Mouse (Mus musculus): ENCODE data around the gene Nphp1. TPM values are rescaled to one million over a fixed set of nuclear protein-coding genes. Genes with fewer than 3 reads are reported as not detected.

Nphp1 gene
- polyA plus RNA-seq, 1 experiment, result 1.1 TPM

GRCm38 (mm10) chr2:127718839-127719468, 69.7 kb downstream of the Nphp1 start:
- TF ChIP-seq CTCF (IDR thresholded peaks at IDR 0.05; ENCODE audit: extremely low read depth, insufficient read length, insufficient replicate concordance, low read depth, low read length) (no peak), POLR2A (IDR thresholded peaks at IDR 0.05; ENCODE audit: low read depth, low read length) (no peak)
- no peak overlapping the region for H3K4me3 ChIP-seq (ENCODE audit: low read depth, low read length)
- peaks cover 31% of the 10 kb centered on the region for H3K4me1 ChIP-seq (ENCODE audit: control insufficient read depth, insufficient read depth, insufficient read length, low read length)
- no peaks in the 10 kb centered on the region for H3K27me3 ChIP-seq (ENCODE audit: control insufficient read depth, insufficient read depth, low read length)
- 40% methylated on average over 8 of the region's 8 CpGs for WGBS
- no peak overlapping the region for H3K27ac ChIP-seq (ENCODE audit: insufficient read depth, low read depth, low read length)
- H3K36me3 ChIP-seq (ENCODE audit: control insufficient read depth, insufficient read depth, low read length), result peaks cover 15% of the 10 kb centered on the region

GRCm38 (mm10) chr2:127714726-127715125, 74.0 kb downstream of the Nphp1 start:
- TF ChIP-seq CTCF (IDR thresholded peaks at IDR 0.05; ENCODE audit: extremely low read depth, insufficient read length, insufficient replicate concordance, low read depth, low read length) (no peak), POLR2A (IDR thresholded peaks at IDR 0.05; ENCODE audit: low read depth, low read length) (no peak)
- WGBS, result 67% methylated on average over 3 of the region's 3 CpGs
- H3K4me3 ChIP-seq (ENCODE audit: low read depth, low read length), result no peak overlapping the region
- no peak overlapping the region for H3K27ac ChIP-seq (ENCODE audit: insufficient read depth, low read depth, low read length)
- peaks cover 7% of the 10 kb centered on the region; the same call in 1 of the 2 replicates for H3K4me1 ChIP-seq (ENCODE audit: control insufficient read depth, insufficient read depth, insufficient read length, low read length)
- H3K27me3 ChIP-seq (ENCODE audit: control insufficient read depth, insufficient read depth, low read length), result no peaks in the 10 kb centered on the region
- H3K36me3 ChIP-seq (ENCODE audit: control insufficient read depth, insufficient read depth, low read length), result peaks cover 27% of the 10 kb centered on the region

GRCm38 (mm10) chr2:127708792-127709191, 79.9 kb downstream of the Nphp1 start:
- Histone ChIP-seq H3K36me3 (ENCODE audit: control insufficient read depth, insufficient read depth, low read length) (peaks cover 41% of the 10 kb centered on the region), H3K27me3 (ENCODE audit: control insufficient read depth, insufficient read depth, low read length) (no peaks in the 10 kb centered on the region), H3K4me1 (ENCODE audit: control insufficient read depth, insufficient read depth, insufficient read length, low read length) (no peaks in the 10 kb centered on the region), H3K4me3 (ENCODE audit: low read depth, low read length) (no peak overlapping the region), H3K27ac (ENCODE audit: insufficient read depth, low read depth, low read length) (no peak overlapping the region)
- WGBS, result 85% methylated on average over 3 of the region's 3 CpGs
- TF ChIP-seq CTCF (IDR thresholded peaks at IDR 0.05; ENCODE audit: extremely low read depth, insufficient read length, insufficient replicate concordance, low read depth, low read length) (no peak), POLR2A (IDR thresholded peaks at IDR 0.05; ENCODE audit: low read depth, low read length) (no peak)

GRCm38 (mm10) chr2:127708060-127708459, 80.6 kb downstream of the Nphp1 start:
- H3K4me1 ChIP-seq (ENCODE audit: control insufficient read depth, insufficient read depth, insufficient read length, low read length), result no peaks in the 10 kb centered on the region
- no peak for TF ChIP-seq POLR2A (IDR thresholded peaks at IDR 0.05; ENCODE audit: low read depth, low read length)
- TF ChIP-seq CTCF (IDR thresholded peaks at IDR 0.05; ENCODE audit: extremely low read depth, insufficient read length, insufficient replicate concordance, low read depth, low read length), result no peak
- H3K27ac ChIP-seq (ENCODE audit: insufficient read depth, low read depth, low read length), result no peak overlapping the region
- peaks cover 41% of the 10 kb centered on the region for H3K36me3 ChIP-seq (ENCODE audit: control insufficient read depth, insufficient read depth, low read length)
- 91% methylated on average over 3 of the region's 3 CpGs for WGBS
- H3K4me3 ChIP-seq (ENCODE audit: low read depth, low read length), result no peak overlapping the region
- H3K27me3 ChIP-seq (ENCODE audit: control insufficient read depth, insufficient read depth, low read length), result no peaks in the 10 kb centered on the region

GRCm38 (mm10) chr2:127705267-127705666, 83.4 kb downstream of the Nphp1 start:
- Histone ChIP-seq H3K27me3 (ENCODE audit: control insufficient read depth, insufficient read depth, low read length) (no peaks in the 10 kb centered on the region), H3K4me1 (ENCODE audit: control insufficient read depth, insufficient read depth, insufficient read length, low read length) (no peaks in the 10 kb centered on the region), H3K36me3 (ENCODE audit: control insufficient read depth, insufficient read depth, low read length) (peaks cover 29% of the 10 kb centered on the region), H3K4me3 (ENCODE audit: low read depth, low read length) (no peak overlapping the region), H3K27ac (ENCODE audit: insufficient read depth, low read depth, low read length) (no peak overlapping the region)
- TF ChIP-seq CTCF (IDR thresholded peaks at IDR 0.05; ENCODE audit: extremely low read depth, insufficient read length, insufficient replicate concordance, low read depth, low read length) (no peak), POLR2A (IDR thresholded peaks at IDR 0.05; ENCODE audit: low read depth, low read length) (no peak)
- WGBS, result 92% methylated on average over 6 of the region's 6 CpGs

Other genes with a start within 250 kb of the Nphp1 start
- 0.71 and 2.1 TPM in 2 replicates for gene Prom2, start 247.4 kb downstream of the Nphp1 start, polyA plus RNA-seq (2012; rRNA removed)
- gene Zfp661, start 201.8 kb downstream of the Nphp1 start, polyA plus RNA-seq (2012; rRNA removed), result 0.62 and 0.66 TPM in 2 replicates
- gene Mrps5, start 201.7 kb downstream of the Nphp1 start, polyA plus RNA-seq (2012; rRNA removed), result 28.1 and 31.2 TPM in 2 replicates
- 0.37 and 17.1 TPM in 2 replicates for gene Mal, start 132.2 kb downstream of the Nphp1 start, polyA plus RNA-seq (2012; rRNA removed)
- 231 and 503 TPM in 2 replicates for gene Mall, start 59.0 kb downstream of the Nphp1 start, polyA plus RNA-seq (2012; rRNA removed)
- 55.9 and 60.7 TPM in 2 replicates for gene Mtln, start 3.6 kb upstream of the Nphp1 start, polyA plus RNA-seq (2012; rRNA removed)
- gene Bub1, start 43.0 kb upstream of the Nphp1 start, polyA plus RNA-seq (2012; rRNA removed), result 0.18 and 0.38 TPM in 2 replicates
- gene Acoxl, start 50.0 kb upstream of the Nphp1 start, polyA plus RNA-seq (2012; rRNA removed), result 0.11 and 0.23 TPM in 2 replicates